ENCODE assay signal across 28 mouse cellular contexts in the genomic region with DNA sequence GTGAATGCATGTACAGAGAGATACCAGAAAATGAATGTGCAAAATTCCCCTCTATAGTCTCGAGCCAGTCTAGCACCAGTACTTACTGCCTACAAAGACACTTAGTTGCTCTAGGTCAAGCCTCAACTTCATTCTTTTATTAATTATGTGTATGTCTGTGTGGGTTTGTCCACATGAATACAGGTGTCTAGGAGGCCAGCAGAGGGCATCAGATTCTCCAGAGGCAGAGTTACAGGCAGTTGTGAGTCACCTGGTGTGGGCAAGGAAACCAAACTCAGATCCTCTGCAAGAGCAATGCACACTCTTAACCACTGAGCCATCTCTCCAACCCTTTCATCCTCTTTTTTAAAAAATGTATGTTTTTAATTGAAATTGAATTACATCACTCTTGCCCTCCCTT.
DNase-seq lines count a peak whose midpoint lies in the region; ATAC-seq and TF ChIP-seq lines count a peak whose summit lies in the region.
"Had no signal": no experiment of that assay in that cellular context is flagged by ENCODE, and none has a peak within 500 bp of the region (broad histone marks: within the 10 kb centered on the region; RNA-seq: fewer than 3 reads in every experiment).

No protein-coding gene starts in this region.

- H3K4me3 ChIP-seq in CH12.LX (replicated peaks in 1 of 3; ENCODE audit: low read depth in 2 of 3, low read length in 2 of 3, poor library complexity in 1 of 3) = no peak overlapping the region
- no peak overlapping the region for H3K4me3 ChIP-seq in heart, embryonic 10.5 days
- H3K4me3 ChIP-seq in heart, embryonic 11.5 days (ENCODE audit: low read depth, low read length) = no peak overlapping the region
- H3K4me3 ChIP-seq: forebrain, embryonic 10.5 days; forebrain, embryonic 13.5 days; heart, adult 2 months; heart, embryonic 12.5 days; heart, embryonic 15.5 days; hindbrain, embryonic 10.5 days; hindbrain, embryonic 13.5 days had no signal

- H3K27ac ChIP-seq in CH12.LX (ENCODE audit: insufficient read depth, low read depth) = no peak overlapping the region
- no peak overlapping the region for H3K27ac ChIP-seq in heart, embryonic 10.5 days
- H3K27ac ChIP-seq in heart, embryonic 11.5 days (ENCODE audit: low read depth, low read length) = no peak overlapping the region
- H3K27ac ChIP-seq: forebrain, embryonic 10.5 days; forebrain, embryonic 13.5 days; heart, adult 2 months; heart, embryonic 15.5 days; hindbrain, embryonic 10.5 days; hindbrain, embryonic 13.5 days had no signal

- 65% methylated on average over 1 of the region's 1 CpGs for WGBS in heart, embryonic 10.5 days
- WGBS in heart, embryonic 11.5 days (ENCODE audit: insufficient replicate concordance) = 67% methylated on average over 1 of the region's 1 CpGs

- no peaks in the 10 kb centered on the region for H3K9me3 ChIP-seq in CH12.LX (replicated peaks; ENCODE audit: low read length)
- H3K9me3 ChIP-seq in heart, embryonic 10.5 days = no peaks in the 10 kb centered on the region
- H3K9me3 ChIP-seq in heart, embryonic 11.5 days (replicated peaks; ENCODE audit: control insufficient read depth, low read length) = no peaks in the 10 kb centered on the region
- H3K9me3 ChIP-seq: forebrain, embryonic 10.5 days; forebrain, embryonic 13.5 days; heart, embryonic 12.5 days; heart, embryonic 15.5 days; hindbrain, embryonic 10.5 days; hindbrain, embryonic 13.5 days had no signal

- peaks cover 0 to 12% of the 10 kb centered on the region in 2 experiments; a peak in 2 of 4 replicates for H3K4me1 ChIP-seq in CH12.LX (ENCODE audit: control insufficient read depth in 1 of 2, insufficient read depth in 2 of 2)
- H3K4me1 ChIP-seq in heart, embryonic 10.5 days = no peaks in the 10 kb centered on the region
- H3K4me1 ChIP-seq in heart, embryonic 11.5 days (ENCODE audit: control insufficient read depth, insufficient read depth, low read length) = no peaks in the 10 kb centered on the region
- H3K4me1 ChIP-seq: forebrain, embryonic 10.5 days; forebrain, embryonic 13.5 days; heart, embryonic 12.5 days; heart, embryonic 15.5 days; hindbrain, embryonic 10.5 days; hindbrain, embryonic 13.5 days had no signal

- H3K27me3 ChIP-seq in CH12.LX (replicated peaks) = peaks cover 27% of the 10 kb centered on the region
- no peaks in the 10 kb centered on the region for H3K27me3 ChIP-seq in heart, embryonic 10.5 days (ENCODE audit: insufficient read depth, poor library complexity, severe bottlenecking)
- H3K27me3 ChIP-seq in heart, embryonic 11.5 days (ENCODE audit: control insufficient read depth, insufficient read depth, low read length) = no peaks in the 10 kb centered on the region
- H3K27me3 ChIP-seq: forebrain, embryonic 13.5 days; heart, embryonic 12.5 days; heart, embryonic 15.5 days; hindbrain, embryonic 13.5 days had no signal

- no peak overlapping the region for H3K9ac ChIP-seq in CH12.LX (ENCODE audit: insufficient read depth, low read depth)
- H3K9ac ChIP-seq in heart, embryonic 11.5 days (ENCODE audit: low read depth, low read length) = no peak overlapping the region
- H3K9ac ChIP-seq: forebrain, embryonic 13.5 days; heart, embryonic 12.5 days; heart, embryonic 15.5 days; hindbrain, embryonic 13.5 days had no signal

- TF ChIP-seq CTCF in CH12.LX (conservative IDR thresholded peaks at IDR 0.05 in 1 of 2, IDR thresholded peaks at IDR 0.05 in 1 of 2; ENCODE audit: low read depth in 2 of 2, low read length in 2 of 2) = peak in 1 of 2 experiments; percentile 62; a peak in 2 of 4 replicates

- dilution Hi-C loops in CH12.LX (cut with MboI; ENCODE audit: extremely low pct_ligation_motif_present, extremely low pct_unique_long_range_greater_than_20kb, low sequenced_read_pairs) = no loop called here

- H3K79me2 ChIP-seq in CH12.LX (replicated peaks; ENCODE audit: control insufficient read depth, extremely low read depth, insufficient read depth, poor library complexity, severe bottlenecking) = no peaks in the 10 kb centered on the region

- in situ Hi-C loops in CH12.LX (cut with MboI; ENCODE audit: low pct_ligation_motif_present, low pct_unique_long_range_greater_than_20kb, low sequenced_read_pairs) = no loop called here

- H3K4me2 ChIP-seq in CH12.LX (ENCODE audit: insufficient read depth, low read depth, poor library complexity, severe bottlenecking) = no peak overlapping the region
- no peak overlapping the region for H3K4me2 ChIP-seq in heart, embryonic 11.5 days
- H3K4me2 ChIP-seq: forebrain, embryonic 13.5 days; heart, embryonic 12.5 days; heart, embryonic 15.5 days; hindbrain, embryonic 13.5 days had no signal

- TF ChIP-seq EP300 in CH12.LX (IDR thresholded peaks at IDR 0.05; ENCODE audit: low read length) = no peak

- DNase-seq in 416B (ENCODE audit: low read depth) (peak; percentile 46), CH12.LX (ENCODE audit: extremely low read depth) (peak; percentile 48)
- peak; percentile 12 for DNase-seq in brain, adult 2 months (ENCODE audit: low read depth, low spot score)
- DNase-seq in embryo, embryonic 10 days (ENCODE audit: low spot score) = no peak
- no peak for DNase-seq in heart, embryonic 10.5 days (ENCODE audit: low spot score)
- DNase-seq: adrenal gland, adult 2 months; adrenal gland, postnatal 14 days; cerebellum, adult 11-12 months; cerebellum, adult 8-10 months; cerebellum, postnatal 10 days; cerebellum, postnatal 36 days; gastrocnemius, postnatal 10 days; gastrocnemius, postnatal 36 days; heart, adult 2 months; heart, postnatal 10 days; heart, postnatal 36 days had no signal

- peak; percentile 35 for TF ChIP-seq RAD21 in CH12.LX (IDR thresholded peaks at IDR 0.05; ENCODE audit: low read depth, low read length)

- TF ChIP-seq POLR2A in CH12.LX (IDR thresholded peaks at IDR 0.05; ENCODE audit: low read depth, low read length) = no peak

- no peaks in the 10 kb centered on the region for H3K36me3 ChIP-seq in CH12.LX (replicated peaks in 1 of 2; ENCODE audit: control insufficient read depth in 1 of 2, insufficient read depth in 1 of 2, low read length in 1 of 2)
- H3K36me3 ChIP-seq in heart, embryonic 10.5 days = no peaks in the 10 kb centered on the region
- no peaks in the 10 kb centered on the region for H3K36me3 ChIP-seq in heart, embryonic 11.5 days (ENCODE audit: control insufficient read depth, insufficient read depth, low read length)
- H3K36me3 ChIP-seq: forebrain, embryonic 10.5 days; heart, embryonic 12.5 days; heart, embryonic 15.5 days; hindbrain, embryonic 10.5 days; hindbrain, embryonic 13.5 days had no signal

- no peak for ATAC-seq in heart, embryonic 11.5 days (replicated peaks; ENCODE audit: insufficient number of reproducible peaks, low FRiP score, low TSS enrichment)
- ATAC-seq: CD4-positive, CD25-positive, alpha-beta regulatory T cell, adult 4 months; forebrain, embryonic 13.5 days; forebrain, embryonic 16.5 days; hindbrain, embryonic 16.5 days; inflammation-experienced regulatory T-cells, adult 6 months; intestine, embryonic 16.5 days had no signal

TF ChIP-seq in CH12.LX, 34 proteins besides CTCF, POLR2A, EP300 and RAD21:
- TF ChIP-seq JUND (conservative IDR thresholded peaks at IDR 0.05; ENCODE audit: low read depth, low read length) (no peak), SMC3 (IDR thresholded peaks at IDR 0.05; ENCODE audit: low read depth, low read length) (peak; percentile 65), UBTF (IDR thresholded peaks at IDR 0.05; ENCODE audit: low read depth, low read length) (no peak), ZMIZ1 (IDR thresholded peaks at IDR 0.05; ENCODE audit: low read depth, low read length) (no peak), RCOR1 (conservative IDR thresholded peaks at IDR 0.05; ENCODE audit: low read depth, low read length) (no peak)

Comparison
In these comparisons a context has a peak if more than half of its experiments do, and no peak if none do; other contexts are left out.
1. DNase-seq: peak in 416B (single experiment), CH12.LX (single experiment) and brain, adult 2 months (single experiment); none in embryo, embryonic 10 days (single experiment) and heart, embryonic 10.5 days (single experiment).